In the genomic region with DNA sequence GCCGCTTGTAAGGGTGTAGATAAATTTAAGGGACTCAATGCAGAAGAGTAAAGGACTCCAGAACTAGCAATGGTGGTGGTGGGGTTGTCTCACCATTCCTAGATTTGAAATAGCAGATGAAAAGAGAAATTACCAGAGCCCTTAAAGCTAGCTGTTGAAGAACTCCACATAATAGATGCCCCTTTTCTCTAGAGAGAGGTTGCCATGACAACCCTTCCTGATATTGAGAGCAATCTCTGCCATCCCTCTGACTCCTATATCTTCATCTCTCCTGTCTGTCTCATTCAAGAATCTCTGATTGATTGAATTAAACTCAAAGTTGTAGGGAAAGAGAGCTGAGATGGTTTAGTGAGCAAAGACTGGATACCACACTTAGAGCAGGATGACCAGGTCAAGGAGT, we compare ENCODE assay signal across 20 mouse cellular contexts.
"Had no signal": no experiment of that assay in that cellular context is flagged by ENCODE, and none has a peak within 500 bp of the region (broad histone marks: within the 10 kb centered on the region; RNA-seq: fewer than 3 reads in every experiment).

No protein-coding gene starts in this region.

- H3K9ac ChIP-seq: limb, embryonic 13.5 days; liver, embryonic 12.5 days; liver, embryonic 15.5 days; lung, embryonic 15.5 days; midbrain, embryonic 13.5 days; stomach, embryonic 15.5 days had no signal

- H3K4me3 ChIP-seq: layer of hippocampus, adult 2 months; limb, embryonic 10.5 days; limb, embryonic 13.5 days; liver, embryonic 12.5 days; liver, embryonic 15.5 days; lung, embryonic 15.5 days; megakaryocyte, embryonic 14.5 days; midbrain, embryonic 10.5 days; midbrain, embryonic 13.5 days; stomach, embryonic 15.5 days had no signal

- H3K27me3 ChIP-seq: liver, embryonic 15.5 days; lung, embryonic 15.5 days; megakaryocyte, embryonic 14.5 days; midbrain, embryonic 13.5 days; stomach, embryonic 15.5 days had no signal

- H3K9me3 ChIP-seq: limb, embryonic 10.5 days; limb, embryonic 13.5 days; liver, embryonic 12.5 days; liver, embryonic 15.5 days; lung, embryonic 15.5 days; megakaryocyte, embryonic 14.5 days; midbrain, embryonic 10.5 days; midbrain, embryonic 13.5 days; stomach, embryonic 15.5 days had no signal

- H3K27ac ChIP-seq: kidney, postnatal 0 days; layer of hippocampus, adult 2 months; limb, embryonic 10.5 days; limb, embryonic 13.5 days; liver, embryonic 12.5 days; liver, embryonic 15.5 days; lung, embryonic 15.5 days; midbrain, embryonic 10.5 days; midbrain, embryonic 13.5 days; stomach, embryonic 15.5 days had no signal

- ATAC-seq: liver, embryonic 12.5 days; midbrain, embryonic 13.5 days had no signal

- H3K4me1 ChIP-seq: liver, embryonic 12.5 days; liver, embryonic 15.5 days; lung, embryonic 15.5 days; megakaryocyte, embryonic 14.5 days; stomach, embryonic 15.5 days had no signal

- H3K4me2 ChIP-seq: limb, embryonic 13.5 days; liver, embryonic 12.5 days; liver, embryonic 15.5 days; lung, embryonic 15.5 days; midbrain, embryonic 13.5 days; stomach, embryonic 15.5 days had no signal

- H3K36me3 ChIP-seq: limb, embryonic 10.5 days; limb, embryonic 13.5 days; liver, embryonic 12.5 days; liver, embryonic 15.5 days; lung, embryonic 15.5 days; midbrain, embryonic 10.5 days; midbrain, embryonic 13.5 days; stomach, embryonic 15.5 days had no signal

- DNase-seq: kidney, postnatal 25 days; layer of hippocampus, adult 9-11 months; liver; lung, adult 18-20 months; lung, postnatal 10 days; lung, postnatal 36 days; right cerebral cortex, postnatal 25 days; spleen, adult 18-20 months; thymus, postnatal 25 days had no signal
